Mouse (Mus musculus) layer of hippocampus, postnatal 10 days (tissue): ENCODE measurements around the gene Efhb. TPM values are rescaled to one million over a fixed set of nuclear protein-coding genes. Genes with fewer than 3 reads are reported as not detected.

Experiments
- DNase-seq, 2 experiments: peaks; one replicate each; pipeline ENCODE4 v3.0.0; 2021; ENCODE audit warnings: low spot score in 2 of 2
- total RNA-seq, 2 experiments: library from RNA; stranded (reverse); gene quantifications; 2 replicates each; pipeline ENCODE4 v1.2.3; 2021

Efhb gene
- total RNA-seq, 2 experiments from 2014 or later: 0.89 to 1.3 TPM

GRCm38 (mm10) chr17:53364111-53364510 is 99.0 kb downstream of the Efhb start:
- no peak for DNase-seq

Other genes starting within 250 kb of the Efhb start
- gene Rab5a, start 15.9 kb upstream of the Efhb start, total RNA-seq: 100 to 1,000 TPM; 120 to 123 TPM
- not detected for gene Pp2d1, start 76.1 kb upstream of the Efhb start, total RNA-seq
- 10 to 100 TPM; 14.1 to 14.6 TPM for gene Kat2b, start 103.5 kb upstream of the Efhb start, total RNA-seq
- 1 to 10 TPM; 1.0 to 1.2 TPM for gene Sgo1, start 226.0 kb upstream of the Efhb start, total RNA-seq